Mouse (Mus musculus) right cerebral cortex, postnatal 36 days (tissue): Measurements from ENCODE around the gene Gm20852.
"Not testable (repeated sequence)": the region's sequence is repeated elsewhere in the genome, so short reads cannot be mapped to it uniquely, and the experiment has no call there.

Experiments used
- DNase-seq, 2 experiments: peaks; one replicate each; pipeline ENCODE4 v3.0.0; 2022; ENCODE audit warnings: low spot score in 2 of 2, mixed read lengths in 1 of 2

The Gm20852 gene

GRCm38 (mm10) chrY:66742023-66742422, at the start of gene Gm20852:
Gene Gm20852 (minus strand): TSS chrY:66742123.
- DNase-seq: not testable (repeated sequence)
